Mouse (Mus musculus): Measurements from ENCODE around the gene Maf. TPM values are rescaled to one million over a fixed set of nuclear protein-coding genes. Genes with fewer than 3 reads are reported as not detected.

Maf gene
- polyA plus RNA-seq, 1 experiment from 2014 or later = 14.8 TPM

DNA sequence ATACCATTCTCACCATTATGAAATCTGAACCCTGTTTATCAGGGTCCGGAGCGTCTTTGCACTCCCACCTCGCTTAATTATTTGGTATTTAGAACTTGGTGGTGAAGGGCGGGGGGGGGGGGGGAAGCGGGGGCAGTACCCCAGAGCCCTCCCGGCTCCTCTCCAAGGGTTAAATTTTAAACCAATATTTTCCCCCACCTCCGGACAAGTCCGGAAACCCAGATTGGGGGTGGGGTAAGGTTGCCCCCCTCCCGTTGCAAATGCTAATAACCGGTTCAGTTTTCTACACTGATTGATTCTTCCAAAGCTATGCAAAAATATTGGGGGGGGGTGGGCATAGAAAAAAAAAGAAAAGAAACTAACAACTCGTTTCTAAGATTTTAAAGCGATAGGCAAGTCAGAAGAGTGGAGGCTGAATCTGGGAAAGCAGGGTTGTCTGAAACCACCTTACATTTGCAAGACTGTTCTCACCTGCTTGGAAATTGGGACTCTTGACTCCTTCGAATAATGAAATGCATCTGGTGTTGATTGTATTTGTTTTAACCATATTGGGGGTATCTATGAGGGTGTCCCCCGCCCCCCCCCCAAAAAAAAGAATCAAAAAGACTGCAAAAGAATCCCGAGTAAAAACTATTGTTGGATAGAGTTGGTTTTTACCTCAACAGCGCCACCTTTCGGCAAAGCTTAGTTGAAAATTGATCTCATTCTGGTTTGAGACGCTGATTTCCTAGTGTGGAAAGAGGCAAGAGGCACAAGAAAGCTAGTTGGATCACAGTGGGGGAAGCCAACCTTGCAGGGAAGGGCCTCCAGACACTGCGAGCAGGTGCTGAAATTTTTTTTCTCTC is 1.6 kb upstream of the Maf start:
- Histone ChIP-seq H3K4me3 (replicated peaks; ENCODE audit: low read depth, low read length) (peak overlapping the region; percentile 77), H3K9me3 (replicated peaks; ENCODE audit: low read length) (no peaks in the 10 kb centered on the region), H3K4me1 (replicated peaks; ENCODE audit: insufficient read depth, low read length) (no peaks in the 10 kb centered on the region; the same call in 1 of the 2 replicates), H3K27ac (peak overlapping the region; percentile 82; the same call in 1 of the 2 replicates), H3K9ac (ENCODE audit: low read depth, low read length) (no peak overlapping the region), H3K36me3 (ENCODE audit: insufficient read depth, low read length) (no peaks in the 10 kb centered on the region), H3K27me3 (ENCODE audit: insufficient read depth, low read length) (no peaks in the 10 kb centered on the region), H3K4me2 (ENCODE audit: low read length) (peak overlapping the region; percentile 86)
- peak; percentile 80 for TF ChIP-seq CTCF (IDR thresholded peaks at IDR 0.05; ENCODE audit: low read depth)
- WGBS = under 1% methylated on average over 19 of the region's 19 CpGs
- no peak for ATAC-seq (replicated peaks; ENCODE audit: low FRiP score, low read depth)
- peak; percentile 91 for DNase-seq (ENCODE audit: low spot score)

DNA sequence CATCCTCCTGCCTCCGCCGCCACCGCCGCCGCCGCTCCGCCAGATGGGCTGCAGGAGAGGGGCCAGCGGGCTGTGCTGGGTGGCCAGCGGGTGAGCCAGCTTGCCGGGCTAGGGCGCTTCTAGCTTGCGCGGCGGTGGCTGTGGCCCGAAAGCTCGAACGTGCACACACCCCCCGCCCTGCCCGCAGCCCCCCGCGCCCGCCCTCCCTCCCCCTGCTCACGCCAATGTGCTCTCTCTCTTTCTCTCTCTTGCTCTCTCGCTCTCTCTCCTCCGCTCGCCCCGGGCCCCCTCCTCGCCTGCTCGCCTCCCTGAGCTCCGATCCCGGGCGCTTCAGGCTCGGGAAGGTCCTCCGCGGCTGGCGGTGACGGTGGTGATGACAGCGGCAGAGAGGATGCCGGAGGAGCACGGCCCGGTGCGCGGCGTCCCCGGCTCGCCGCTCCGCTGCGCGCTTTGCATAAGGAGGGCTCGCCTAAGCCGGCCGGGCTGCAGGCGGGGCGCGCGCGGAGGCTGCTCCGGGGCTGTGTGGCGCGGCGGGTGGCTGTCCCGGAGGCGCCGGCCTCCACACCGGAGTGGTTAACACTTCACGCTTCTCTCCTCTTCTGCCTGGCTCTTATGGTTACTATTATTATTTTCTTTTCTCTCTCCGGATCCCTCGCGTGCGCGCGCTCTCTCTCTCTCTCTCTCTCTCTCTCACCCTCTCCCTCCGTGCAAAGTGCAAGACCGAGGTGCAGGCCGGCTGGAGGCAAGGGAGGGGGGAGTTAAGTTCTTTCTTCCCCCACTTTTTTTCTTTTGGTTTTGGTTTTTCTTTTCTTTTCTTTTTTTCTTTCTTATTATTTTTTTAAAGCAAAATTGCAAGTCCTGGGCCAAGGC is 498 bp downstream of the Maf start:
- H3K9ac ChIP-seq (ENCODE audit: low read depth, low read length) = peak overlapping the region; percentile 78
- DNase-seq (ENCODE audit: low spot score) (peak; percentile 81), ATAC-seq (replicated peaks; ENCODE audit: low FRiP score, low read depth) (peak; percentile 70)
- peak overlapping the region; percentile 92 for H3K27ac ChIP-seq
- no peaks in the 10 kb centered on the region for H3K36me3 ChIP-seq (ENCODE audit: insufficient read depth, low read length)
- peak overlapping the region; percentile 77 for H3K4me3 ChIP-seq (replicated peaks; ENCODE audit: low read depth, low read length)
- no peaks in the 10 kb centered on the region for H3K27me3 ChIP-seq (ENCODE audit: insufficient read depth, low read length)
- no peaks in the 10 kb centered on the region for H3K9me3 ChIP-seq (replicated peaks; ENCODE audit: low read length)
- TF ChIP-seq CTCF (IDR thresholded peaks at IDR 0.05; ENCODE audit: low read depth) = no peak
- no peaks in the 10 kb centered on the region; the same call in 1 of the 2 replicates for H3K4me1 ChIP-seq (replicated peaks; ENCODE audit: insufficient read depth, low read length)
- 2% methylated on average over 65 of the region's 76 CpGs for WGBS
- H3K4me2 ChIP-seq (ENCODE audit: low read length) = peak overlapping the region; percentile 86

DNA sequence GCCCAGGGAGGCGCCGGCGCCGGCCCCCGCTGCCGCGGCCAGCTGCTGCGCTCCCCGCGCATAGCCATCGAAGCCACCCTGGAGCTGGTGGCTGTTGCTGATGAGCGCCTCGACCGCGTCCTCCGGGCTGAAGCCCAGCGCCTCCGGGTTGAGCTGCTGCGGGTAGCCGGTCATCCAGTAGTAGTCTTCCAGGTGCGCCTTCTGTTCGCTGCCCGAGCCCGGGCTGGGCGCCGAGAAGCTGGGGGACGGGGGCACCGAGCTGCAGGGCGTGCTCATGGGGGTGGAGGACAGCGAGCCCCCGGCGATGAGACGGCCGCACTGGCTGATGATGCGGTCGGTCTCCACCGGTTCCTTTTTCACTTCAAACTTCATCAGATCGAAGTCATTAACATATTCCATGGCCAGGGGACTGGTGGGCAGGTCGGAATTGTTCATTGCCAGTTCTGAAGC is 1.2 kb downstream of the Maf start:
- Histone ChIP-seq H3K27ac (peak overlapping the region; percentile 92), H3K9ac (ENCODE audit: low read depth, low read length) (peak overlapping the region; percentile 78), H3K4me2 (ENCODE audit: low read length) (peak overlapping the region; percentile 86), H3K4me3 (replicated peaks; ENCODE audit: low read depth, low read length) (peak overlapping the region; percentile 77), H3K36me3 (ENCODE audit: insufficient read depth, low read length) (no peaks in the 10 kb centered on the region), H3K4me1 (replicated peaks; ENCODE audit: insufficient read depth, low read length) (no peaks in the 10 kb centered on the region; the same call in 1 of the 2 replicates), H3K27me3 (ENCODE audit: insufficient read depth, low read length) (no peaks in the 10 kb centered on the region), H3K9me3 (replicated peaks; ENCODE audit: low read length) (no peaks in the 10 kb centered on the region)
- ATAC-seq (replicated peaks; ENCODE audit: low FRiP score, low read depth) (no peak), DNase-seq (ENCODE audit: low spot score) (peak; percentile 53)
- TF ChIP-seq CTCF (IDR thresholded peaks at IDR 0.05; ENCODE audit: low read depth) = no peak
- WGBS = 4% methylated on average over 39 of the region's 39 CpGs

DNA sequence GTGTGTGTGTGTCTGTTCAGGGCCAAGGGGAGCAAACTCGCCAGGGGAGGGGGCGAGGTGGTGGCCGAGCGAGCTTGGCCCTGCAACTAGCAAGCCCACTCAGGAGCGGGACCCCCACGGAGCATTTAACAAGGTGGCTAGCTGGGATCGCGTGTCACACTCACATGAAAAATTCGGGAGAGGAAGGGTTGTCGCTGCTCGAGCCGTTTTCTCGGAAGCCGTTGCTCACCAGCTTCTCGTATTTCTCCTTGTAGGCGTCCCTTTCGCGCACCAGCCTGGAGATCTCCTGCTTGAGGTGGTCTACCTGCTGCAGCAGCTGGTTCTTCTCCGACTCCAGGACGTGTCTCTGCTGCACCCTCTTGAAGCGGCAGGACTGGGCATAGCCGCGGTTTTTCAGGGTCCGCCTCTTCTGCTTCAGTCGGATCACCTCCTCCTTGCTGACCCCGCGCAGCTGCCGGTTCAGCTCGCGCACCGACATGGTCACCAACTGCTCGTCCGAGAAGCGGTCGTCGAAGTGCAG is 1.9 kb downstream of the Maf start:
- peak; percentile 49 for TF ChIP-seq CTCF (IDR thresholded peaks at IDR 0.05; ENCODE audit: low read depth)
- Histone ChIP-seq H3K9ac (ENCODE audit: low read depth, low read length) (peak overlapping the region; percentile 78), H3K36me3 (ENCODE audit: insufficient read depth, low read length) (no peaks in the 10 kb centered on the region), H3K9me3 (replicated peaks; ENCODE audit: low read length) (no peaks in the 10 kb centered on the region), H3K27ac (peak overlapping the region; percentile 92), H3K4me2 (ENCODE audit: low read length) (peak overlapping the region; percentile 86), H3K27me3 (ENCODE audit: insufficient read depth, low read length) (no peaks in the 10 kb centered on the region), H3K4me1 (replicated peaks; ENCODE audit: insufficient read depth, low read length) (no peaks in the 10 kb centered on the region; the same call in 1 of the 2 replicates), H3K4me3 (replicated peaks; ENCODE audit: low read depth, low read length) (peak overlapping the region; percentile 77)
- ATAC-seq (replicated peaks; ENCODE audit: low FRiP score, low read depth) (peak; percentile 26; the same call in 1 of the 2 replicates), DNase-seq (ENCODE audit: low spot score) (peak; percentile 81)
- WGBS = 2% methylated on average over 36 of the region's 36 CpGs

DNA sequence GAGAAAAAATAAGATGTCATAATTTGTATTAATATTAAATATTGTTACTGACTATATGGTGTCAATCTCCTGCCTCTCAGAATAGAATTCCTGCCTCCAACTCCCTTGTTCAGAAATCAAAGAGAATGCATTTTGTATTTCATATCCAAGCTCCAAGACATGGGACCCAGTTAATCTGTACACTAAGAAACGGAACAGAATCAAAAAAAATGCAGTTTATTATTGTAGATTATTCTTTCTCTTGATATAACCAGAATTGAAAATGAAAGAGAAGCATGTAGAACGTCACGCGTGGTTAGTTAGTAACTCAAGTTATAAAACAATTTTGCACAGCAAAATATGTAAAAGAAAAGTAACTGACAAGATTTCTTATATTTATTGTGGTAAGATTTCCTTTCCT is 4.5 kb downstream of the Maf start:
- Histone ChIP-seq H3K4me2 (ENCODE audit: low read length) (peak overlapping the region; percentile 34; the same call in 1 of the 2 replicates), H3K4me3 (replicated peaks; ENCODE audit: low read depth, low read length) (peak overlapping the region; percentile 10; the same call in 1 of the 2 replicates), H3K27me3 (ENCODE audit: insufficient read depth, low read length) (no peaks in the 10 kb centered on the region), H3K9me3 (replicated peaks; ENCODE audit: low read length) (no peaks in the 10 kb centered on the region), H3K36me3 (ENCODE audit: insufficient read depth, low read length) (no peaks in the 10 kb centered on the region), H3K4me1 (replicated peaks; ENCODE audit: insufficient read depth, low read length) (peaks cover 3% of the 10 kb centered on the region; the same call in 1 of the 2 replicates), H3K9ac (ENCODE audit: low read depth, low read length) (no peak overlapping the region), H3K27ac (no peak overlapping the region)
- 80% methylated on average over 4 of the region's 4 CpGs for WGBS
- no peak for TF ChIP-seq CTCF (IDR thresholded peaks at IDR 0.05; ENCODE audit: low read depth)
- DNase-seq (ENCODE audit: low spot score) (no peak), ATAC-seq (replicated peaks; ENCODE audit: low FRiP score, low read depth) (no peak)

DNA sequence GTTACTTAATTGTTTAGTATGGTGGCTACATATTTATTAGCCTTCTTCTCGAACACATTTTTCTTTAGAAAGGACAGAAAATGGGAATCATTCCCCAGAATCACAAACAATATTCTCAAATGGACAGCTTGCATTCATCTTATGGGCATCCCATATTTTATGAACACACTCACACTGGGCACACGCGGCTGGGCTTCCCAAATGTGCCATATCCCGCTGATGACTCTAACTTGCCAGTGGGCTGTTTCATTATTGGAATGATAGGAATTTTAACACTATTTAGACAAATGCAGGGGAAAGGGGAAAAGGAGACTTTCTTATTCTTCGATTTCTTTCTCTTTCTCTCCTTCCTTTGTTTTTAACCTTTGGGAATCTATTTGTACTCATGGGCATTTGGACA is 6.6 kb downstream of the Maf start:
- Histone ChIP-seq H3K27me3 (ENCODE audit: insufficient read depth, low read length) (no peaks in the 10 kb centered on the region), H3K4me3 (replicated peaks; ENCODE audit: low read depth, low read length) (no peak overlapping the region), H3K9me3 (replicated peaks; ENCODE audit: low read length) (no peaks in the 10 kb centered on the region), H3K4me2 (ENCODE audit: low read length) (no peak overlapping the region), H3K4me1 (replicated peaks; ENCODE audit: insufficient read depth, low read length) (0 out of 2 replicates have a peak, but pooled peaks cover 3% of the 10 kb centered on the region), H3K36me3 (ENCODE audit: insufficient read depth, low read length) (no peaks in the 10 kb centered on the region), H3K9ac (ENCODE audit: low read depth, low read length) (no peak overlapping the region), H3K27ac (no peak overlapping the region)
- DNase-seq (ENCODE audit: low spot score) (no peak), ATAC-seq (replicated peaks; ENCODE audit: low FRiP score, low read depth) (no peak)
- TF ChIP-seq CTCF (IDR thresholded peaks at IDR 0.05; ENCODE audit: low read depth) = no peak
- 76% methylated on average over 5 of the region's 5 CpGs for WGBS
